Mouse (Mus musculus) inflammation-experienced regulatory T-cells (primary cell): ENCODE results near the gene Vmn1r43. TPM values are rescaled to one million over a fixed set of nuclear protein-coding genes. Genes with fewer than 3 reads are reported as not detected.

Experiments
- polyA plus RNA-seq, 2 experiments: library from polyadenylated mRNA; unstranded; fragments of 100-300 nt; shearing (Covaris generic); gene quantifications; one replicate each; pipeline ENCODE4 v1.2.1; 2017

The Vmn1r43 gene
- under 1 TPM; 0.02 to 0.38 TPM for polyA plus RNA-seq

DNA sequence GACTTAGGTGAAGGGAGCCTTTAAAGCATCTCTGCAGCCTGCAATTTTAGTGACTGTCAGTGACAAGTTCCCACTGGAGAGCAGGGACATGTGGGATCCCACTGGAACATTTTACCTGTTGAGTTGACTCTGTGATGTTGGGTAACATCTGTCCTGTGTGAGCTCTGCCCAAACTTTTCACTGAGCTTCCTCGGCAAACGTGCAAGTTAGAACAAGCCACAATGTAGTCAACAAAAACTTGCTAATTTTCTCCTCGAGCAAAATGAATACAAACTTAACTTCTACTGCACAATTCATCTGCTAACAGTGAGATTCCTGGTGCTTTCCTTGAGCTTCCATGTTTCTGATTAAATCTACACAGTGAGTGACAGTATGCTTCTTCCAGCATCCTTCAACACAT is at the start of gene Vmn1r43, which contains the start of gene Vmn1r42:
Gene Vmn1r43 (minus strand): TSS at position 101 of the 400 bp plus-strand sequence.
Gene Vmn1r42 (minus strand): TSS at position 101 of the 400 bp plus-strand sequence.

DNA sequence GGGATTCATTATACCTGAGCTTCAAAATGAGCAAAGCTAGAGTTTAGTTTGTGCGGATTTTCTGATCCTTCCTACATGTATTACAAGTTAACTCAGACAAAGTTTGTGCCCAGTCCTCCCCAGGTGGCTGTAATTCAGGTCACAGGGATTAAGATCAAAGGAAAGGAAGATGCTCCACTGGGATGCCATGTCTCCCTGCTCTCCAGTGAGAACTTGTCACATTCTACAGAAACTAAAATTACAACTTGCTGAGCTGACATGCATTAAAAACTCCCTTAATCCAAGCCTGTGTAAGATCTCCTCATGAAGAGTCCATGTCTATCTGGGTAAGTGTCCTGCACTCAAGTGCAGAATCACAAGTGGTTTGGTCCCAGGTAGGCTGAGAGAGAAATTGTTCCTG is 7.1 kb upstream of the Vmn1r43 start, which contains the start of gene Vmn1r44:
Gene Vmn1r44 (plus strand): TSS at position 301 of the 400 bp plus-strand sequence.

Other genes starting within 250 kb of the Vmn1r43 start
- 1 to 10 TPM; 4.1 to 5.8 TPM for gene Txnrd3, start 232.4 kb downstream of the Vmn1r43 start, polyA plus RNA-seq
- not detected for gene Vmn1r40, start 168.9 kb downstream of the Vmn1r43 start, polyA plus RNA-seq
- not detected for gene Vmn1r41, start 135.6 kb downstream of the Vmn1r43 start, polyA plus RNA-seq
- gene Vmn1r42, start within 50 bp of the Vmn1r43 start, polyA plus RNA-seq, result under 1 TPM in 1 of 2 experiments, not detected in 1; 0.12 TPM
- not detected for gene Vmn1r44, start 7.2 kb upstream of the Vmn1r43 start, polyA plus RNA-seq
- gene Vmn1r45, start 64.2 kb upstream of the Vmn1r43 start, polyA plus RNA-seq, result under 1 TPM; 0.39 to 0.74 TPM
- gene Vmn1r46, start 92.9 kb upstream of the Vmn1r43 start, polyA plus RNA-seq, result under 1 TPM in 1 of 2 experiments, not detected in 1; 0.07 TPM
- gene Vmn1r47, start 139.7 kb upstream of the Vmn1r43 start, polyA plus RNA-seq, result under 1 TPM in 1 of 2 experiments, not detected in 1; 0.04 TPM
- gene Vmn1r48, start 160.4 kb upstream of the Vmn1r43 start, polyA plus RNA-seq, result not detected
- under 1 TPM in 1 of 2 experiments, not detected in 1; 0.37 TPM for gene Vmn1r49, start 202.1 kb upstream of the Vmn1r43 start, polyA plus RNA-seq
- not detected for gene Vmn1r50, start 225.0 kb upstream of the Vmn1r43 start, polyA plus RNA-seq
- under 1 TPM in 1 of 2 experiments, not detected in 1; 0.28 TPM for gene Vmn1r51, start 246.2 kb upstream of the Vmn1r43 start, polyA plus RNA-seq